Mouse (Mus musculus) cerebellum, adult 2 months (tissue): Measurements from ENCODE around the gene Nucb1.

Experiments
- CTCF ChIP-seq: fragments of 200-500 bp; IDR thresholded peaks from 2 replicates; pipeline ENCODE4 v1.5.1; 2011; ENCODE audit warnings: low read depth, mild to moderate bottlenecking, control low read depth, low read length, moderate library complexity, borderline replicate concordance; ENCODE audit not compliant: insufficient read depth
- POLR2A ChIP-seq: fragments of 200-500 bp; IDR thresholded peaks from 2 replicates; pipeline ENCODE4 v1.6.1; 2011; ENCODE audit warnings: low read length, control low read depth, borderline replicate concordance; ENCODE audit not compliant: insufficient read depth

DNA sequence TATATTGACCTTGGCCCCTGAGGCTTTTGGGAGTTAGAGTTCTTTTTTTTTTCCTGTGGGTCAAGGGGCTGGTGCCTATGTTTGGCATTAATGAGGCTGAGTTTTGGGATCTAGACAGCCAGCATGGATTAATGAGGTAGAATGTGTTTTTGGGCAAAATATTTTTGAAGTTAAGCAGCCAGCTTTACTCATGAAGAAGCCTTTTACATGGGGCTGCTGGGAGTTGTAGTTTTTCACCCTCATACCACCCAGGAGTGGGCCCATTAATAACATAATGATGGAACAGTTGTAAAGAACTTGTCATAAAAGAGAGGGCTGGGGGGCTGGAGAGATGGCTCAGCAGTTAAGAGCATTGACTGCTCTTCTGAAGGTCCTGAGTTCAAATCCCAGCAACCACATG lies 63.6 kb downstream of the Nucb1 start:
- no peak for TF ChIP-seq CTCF
- no peak for TF ChIP-seq POLR2A
